Comparison of ENCODE assay signal across 19 mouse cellular contexts in genomic region chr1:85779428-85780180, GRCm38 (mm10). TPM values are rescaled to one million over a fixed set of nuclear protein-coding genes. Genes with fewer than 3 reads are reported as not detected.
A peak's percentile ranks its signal among the peaks of the same experiment; 100 is the strongest.
DNase-seq lines count a peak whose midpoint lies in the region; ATAC-seq lines count a peak whose summit lies in the region.
"Had no signal": no experiment of that assay in that cellular context is flagged by ENCODE, and none has a peak within 500 bp of the region (broad histone marks: within the 10 kb centered on the region; RNA-seq: fewer than 3 reads in every experiment).

No protein-coding gene starts in this region.

- no peak overlapping the region for H3K4me3 ChIP-seq in intestine, embryonic 15.5 days (replicated peaks)
- no peak overlapping the region for H3K4me3 ChIP-seq in kidney, embryonic 15.5 days (replicated peaks)

- H3K9ac ChIP-seq in intestine, embryonic 15.5 days = no peak overlapping the region
- H3K9ac ChIP-seq in kidney, embryonic 15.5 days = no peak overlapping the region

- peak; percentile 34 for ATAC-seq in intestine, embryonic 15.5 days
- peak; percentile 96 for ATAC-seq in megakaryocyte progenitor cell, adult 5-6 weeks (replicated peaks; ENCODE audit: poor library complexity)
- ATAC-seq in kidney, embryonic 15.5 days (replicated peaks; ENCODE audit: low FRiP score) = no peak
- ATAC-seq: forebrain, embryonic 16.5 days; Patski had no signal

- DNase-seq in 416B (ENCODE audit: low read depth) (peak; percentile 37), R1 (ENCODE audit: low read depth, low spot score) (peak; percentile 79)
- no peak for DNase-seq in urinary bladder, postnatal 14 days (ENCODE audit: low spot score)
- no peak for DNase-seq in cerebellum, adult 8-10 months
- DNase-seq in lung, postnatal 14 days = no peak
- DNase-seq: adrenal gland, postnatal 25 days; cerebellum, adult 11-12 months; gastrocnemius, postnatal 10 days; heart, postnatal 36 days; kidney, postnatal 36 days; left cerebral cortex, postnatal 4 days; lung, adult 18-20 months had no signal

- no peaks in the 10 kb centered on the region for H3K27me3 ChIP-seq in intestine, embryonic 15.5 days (replicated peaks)
- H3K27me3 ChIP-seq in kidney, embryonic 15.5 days = no peaks in the 10 kb centered on the region

- no peaks in the 10 kb centered on the region for H3K4me1 ChIP-seq in intestine, embryonic 15.5 days (replicated peaks)
- no peaks in the 10 kb centered on the region for H3K4me1 ChIP-seq in kidney, embryonic 15.5 days

- no peaks in the 10 kb centered on the region for H3K9me3 ChIP-seq in intestine, embryonic 15.5 days
- no peaks in the 10 kb centered on the region for H3K9me3 ChIP-seq in kidney, embryonic 15.5 days (replicated peaks)

- no peaks in the 10 kb centered on the region for H3K36me3 ChIP-seq in intestine, embryonic 15.5 days
- H3K36me3 ChIP-seq in kidney, embryonic 15.5 days = no peaks in the 10 kb centered on the region

- WGBS in intestine, embryonic 15.5 days = 71% methylated on average over 4 of the region's 4 CpGs
- 82% methylated on average over 4 of the region's 4 CpGs for WGBS in kidney, embryonic 15.5 days

- H3K4me2 ChIP-seq in intestine, embryonic 15.5 days (replicated peaks) = no peak overlapping the region
- no peak overlapping the region for H3K4me2 ChIP-seq in kidney, embryonic 15.5 days
- H3K4me2 ChIP-seq: heart, embryonic 11.5 days had no signal

- no peak overlapping the region for H3K27ac ChIP-seq in intestine, embryonic 15.5 days
- no peak overlapping the region for H3K27ac ChIP-seq in kidney, embryonic 15.5 days
- H3K27ac ChIP-seq: macrophage had no signal

RNA-seq across cellular contexts. Expression of gene A630001G21Rik, which starts 1.2 kb away (rescaled TPM):
- 0.96 and 1.1 TPM in 2 replicates for polyA plus RNA-seq in intestine, embryonic 15.5 days (2015; fragmentation: Nextera tagmentation; extraction: Ambion mirVana)
- total RNA-seq in megakaryocyte progenitor cell, adult 5-6 weeks (2015) = 81.4 and 86.3 TPM in 2 replicates
- 57.5 and 65.8 TPM in 2 replicates for total RNA-seq in megakaryocyte progenitor cell, adult 5-6 weeks (2017)
- polyA plus RNA-seq in kidney, embryonic 15.5 days (2015; fragmentation: Nextera tagmentation; extraction: Ambion mirVana) = 0.72 and 1.1 TPM in 2 replicates

RNA-seq across cellular contexts. Expression of gene Cab39, which starts 13.6 kb away (rescaled TPM):
- polyA plus RNA-seq in intestine, embryonic 15.5 days (2015; fragmentation: Nextera tagmentation; extraction: Ambion mirVana) = 29.2 and 29.3 TPM in 2 replicates
- total RNA-seq in megakaryocyte progenitor cell, adult 5-6 weeks (2015) = 83.1 and 84.9 TPM in 2 replicates
- 122 and 126 TPM in 2 replicates for total RNA-seq in megakaryocyte progenitor cell, adult 5-6 weeks (2017)
- 28.0 and 30.2 TPM in 2 replicates for polyA plus RNA-seq in kidney, embryonic 15.5 days (2015; fragmentation: Nextera tagmentation; extraction: Ambion mirVana)

Comparison
In these comparisons a context has a peak if more than half of its experiments do, and no peak if none do; other contexts are left out.
1. DNase-seq: peak in 416B (single experiment) and R1 (single experiment); none in urinary bladder, postnatal 14 days (single experiment), cerebellum, adult 8-10 months (single experiment) and lung, postnatal 14 days (single experiment).